19 mouse cellular contexts compared by ENCODE assay signal in the genomic region with DNA sequence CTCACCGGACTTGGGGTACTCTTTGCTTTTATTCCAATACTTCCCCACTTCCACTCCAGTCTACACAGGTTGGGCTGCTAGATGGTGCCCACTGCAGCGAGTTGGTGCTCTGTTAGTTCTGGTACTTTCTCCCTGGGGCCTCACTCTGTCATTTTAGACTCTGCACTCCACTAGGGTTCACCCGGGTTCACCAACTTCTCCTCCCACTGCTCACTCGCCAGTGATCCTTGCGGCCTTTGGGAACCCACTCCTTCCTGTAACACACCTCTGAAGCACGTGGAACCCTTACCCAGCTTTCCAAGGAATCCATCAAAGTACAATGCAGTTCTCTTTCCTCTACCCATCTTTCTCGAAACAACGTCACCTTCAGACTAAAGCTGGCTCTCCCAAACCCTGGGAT. TPM values are rescaled to one million over a fixed set of nuclear protein-coding genes. Genes with fewer than 3 reads are reported as not detected.
DNase-seq lines count a peak whose midpoint lies in the region; ATAC-seq and TF ChIP-seq lines count a peak whose summit lies in the region.
"Had no signal": no experiment of that assay in that cellular context is flagged by ENCODE, and none has a peak within 500 bp of the region (broad histone marks: within the 10 kb centered on the region; RNA-seq: fewer than 3 reads in every experiment).

No protein-coding gene starts in this region.

- 47% methylated on average over 8 of the region's 8 CpGs for WGBS in kidney, adult 2 months
- WGBS in kidney, postnatal 0 days: 63% methylated on average over 8 of the region's 8 CpGs
- WGBS in midbrain, postnatal 0 days: 82% methylated on average over 8 of the region's 8 CpGs
- 86% methylated on average over 8 of the region's 8 CpGs for WGBS in hindbrain, embryonic 14.5 days

- ATAC-seq in kidney, postnatal 0 days (replicated peaks; ENCODE audit: low FRiP score, low read depth): 0 out of 2 replicates have a peak, but pooled peaks have one; percentile 33
- no peak for ATAC-seq in midbrain, postnatal 0 days (ENCODE audit: low FRiP score)
- no peak for ATAC-seq in hindbrain, embryonic 14.5 days (ENCODE audit: low FRiP score)
- ATAC-seq: forebrain, embryonic 15.5 days had no signal

- TF ChIP-seq POLR2A in kidney, adult 2 months (IDR thresholded peaks at IDR 0.05; ENCODE audit: low read depth, low read length): no peak

- no peaks in the 10 kb centered on the region for H3K9me3 ChIP-seq in kidney, postnatal 0 days (replicated peaks; ENCODE audit: low read length)
- H3K9me3 ChIP-seq in midbrain, postnatal 0 days (ENCODE audit: low read length): no peaks in the 10 kb centered on the region
- no peaks in the 10 kb centered on the region for H3K9me3 ChIP-seq in hindbrain, embryonic 14.5 days (ENCODE audit: control insufficient read depth, low read length)
- H3K9me3 ChIP-seq: embryonic facial prominence, embryonic 12.5 days; forebrain, embryonic 15.5 days; heart, embryonic 10.5 days; hindbrain, embryonic 13.5 days had no signal

- peak; percentile 74 for DNase-seq in kidney, adult 2 months
- no peak for DNase-seq in kidney, postnatal 4 days
- peak; percentile 4 for DNase-seq in kidney, postnatal 0 days (ENCODE audit: low spot score)
- DNase-seq in kidney, postnatal 36 days: peak; percentile 57 to 71
- DNase-seq in lung, postnatal 10 days: no peak
- DNase-seq in midbrain, postnatal 0 days (ENCODE audit: low spot score): no peak
- DNase-seq in hindbrain, embryonic 14.5 days (ENCODE audit: low spot score): no peak
- DNase-seq: adrenal gland, adult 8-10 months; cerebellum, adult 11 months; cerebellum, adult 9-10 months; cerebellum, postnatal 25 days; gastrocnemius, postnatal 36 days; heart, adult 18-20 months; heart, postnatal 10 days had no signal

- no peak overlapping the region for H3K27ac ChIP-seq in kidney, adult 2 months (ENCODE audit: insufficient read depth, low read depth, low read length)
- no peak overlapping the region for H3K27ac ChIP-seq in kidney, postnatal 0 days
- H3K27ac ChIP-seq in midbrain, postnatal 0 days (ENCODE audit: low read depth, low read length): no peak overlapping the region
- no peak overlapping the region for H3K27ac ChIP-seq in hindbrain, embryonic 14.5 days
- H3K27ac ChIP-seq: embryonic facial prominence, embryonic 12.5 days; forebrain, embryonic 15.5 days; heart, embryonic 10.5 days; hindbrain, embryonic 13.5 days had no signal

- no peaks in the 10 kb centered on the region for H3K27me3 ChIP-seq in kidney, adult 2 months (replicated peaks; ENCODE audit: control insufficient read depth, insufficient read depth, low read length)
- no peaks in the 10 kb centered on the region for H3K27me3 ChIP-seq in kidney, postnatal 0 days (ENCODE audit: insufficient read depth, low read length)
- H3K27me3 ChIP-seq in midbrain, postnatal 0 days (ENCODE audit: insufficient read depth, low read length): no peaks in the 10 kb centered on the region
- H3K27me3 ChIP-seq in hindbrain, embryonic 14.5 days (ENCODE audit: control insufficient read depth, insufficient read depth, low read length): no peaks in the 10 kb centered on the region
- H3K27me3 ChIP-seq: embryonic facial prominence, embryonic 12.5 days; forebrain, embryonic 15.5 days; hindbrain, embryonic 13.5 days had no signal

- no peak overlapping the region for H3K4me3 ChIP-seq in kidney, adult 2 months (ENCODE audit: insufficient read depth, low read depth, low read length)
- H3K4me3 ChIP-seq in kidney, postnatal 0 days (replicated peaks; ENCODE audit: low read depth, low read length): no peak overlapping the region
- H3K4me3 ChIP-seq in midbrain, postnatal 0 days (ENCODE audit: low read depth, low read length): no peak overlapping the region
- H3K4me3 ChIP-seq in hindbrain, embryonic 14.5 days (replicated peaks; ENCODE audit: low read length): no peak overlapping the region
- H3K4me3 ChIP-seq: embryonic facial prominence, embryonic 12.5 days; forebrain, embryonic 15.5 days; heart, embryonic 10.5 days; hindbrain, embryonic 13.5 days had no signal

- H3K4me2 ChIP-seq in kidney, postnatal 0 days (ENCODE audit: low read length): no peak overlapping the region
- no peak overlapping the region for H3K4me2 ChIP-seq in midbrain, postnatal 0 days (ENCODE audit: low read depth, low read length, poor library complexity, severe bottlenecking)
- H3K4me2 ChIP-seq in hindbrain, embryonic 14.5 days (replicated peaks): no peak overlapping the region
- H3K4me2 ChIP-seq: embryonic facial prominence, embryonic 12.5 days; forebrain, embryonic 15.5 days; hindbrain, embryonic 13.5 days had no signal

- TF ChIP-seq CTCF in kidney, adult 2 months (conservative IDR thresholded peaks at IDR 0.05; ENCODE audit: insufficient read depth, insufficient read length, low read depth, low read length): no peak
- TF ChIP-seq CTCF in kidney, postnatal 0 days (IDR thresholded peaks at IDR 0.05; ENCODE audit: low read depth): no peak
- no peak for TF ChIP-seq CTCF in midbrain, postnatal 0 days (IDR thresholded peaks at IDR 0.05)

- no peak overlapping the region for H3K9ac ChIP-seq in kidney, postnatal 0 days (ENCODE audit: low read depth, low read length)
- no peak overlapping the region for H3K9ac ChIP-seq in midbrain, postnatal 0 days (replicated peaks; ENCODE audit: low read length, poor library complexity, severe bottlenecking)
- no peak overlapping the region for H3K9ac ChIP-seq in hindbrain, embryonic 14.5 days
- H3K9ac ChIP-seq: embryonic facial prominence, embryonic 12.5 days; forebrain, embryonic 15.5 days; hindbrain, embryonic 13.5 days had no signal

- no peaks in the 10 kb centered on the region for H3K36me3 ChIP-seq in kidney, adult 2 months (ENCODE audit: control insufficient read depth, insufficient read depth, low read length)
- H3K36me3 ChIP-seq in kidney, postnatal 0 days (ENCODE audit: insufficient read depth, low read length): no peaks in the 10 kb centered on the region
- H3K36me3 ChIP-seq in midbrain, postnatal 0 days (ENCODE audit: insufficient read depth, low read length): no peaks in the 10 kb centered on the region
- H3K36me3 ChIP-seq in hindbrain, embryonic 14.5 days (replicated peaks; ENCODE audit: control insufficient read depth, insufficient read depth): no peaks in the 10 kb centered on the region
- H3K36me3 ChIP-seq: forebrain, embryonic 15.5 days; heart, embryonic 10.5 days; hindbrain, embryonic 13.5 days had no signal

- H3K4me1 ChIP-seq in kidney, adult 2 months (ENCODE audit: control insufficient read depth, insufficient read depth, low read length): 0 out of 2 replicates have a peak, but pooled peaks cover 3% of the 10 kb centered on the region
- no peaks in the 10 kb centered on the region for H3K4me1 ChIP-seq in kidney, postnatal 0 days (replicated peaks; ENCODE audit: insufficient read depth, low read length)
- peaks cover 7% of the 10 kb centered on the region; the same call in 1 of the 2 replicates for H3K4me1 ChIP-seq in midbrain, postnatal 0 days (ENCODE audit: insufficient read depth, low read length)
- H3K4me1 ChIP-seq in hindbrain, embryonic 14.5 days (replicated peaks; ENCODE audit: control insufficient read depth, insufficient read depth, low read length): no peaks in the 10 kb centered on the region

RNA-seq across cellular contexts. Expression of gene Nkd2, which starts 9.7 kb away (rescaled TPM):
- polyA plus RNA-seq in kidney, adult 2 months (2012; rRNA removed): 1.2 and 1.3 TPM in 2 replicates
- 8.9 and 10.1 TPM in 2 replicates for polyA plus RNA-seq in kidney, postnatal 0 days (2015; fragmentation: Nextera tagmentation; extraction: Ambion mirVana)
- total RNA-seq in midbrain, postnatal 0 days (2014; rRNA removed): 31.5 and 32.6 TPM in 2 replicates
- 18.8 and 20.1 TPM in 2 replicates for polyA plus RNA-seq in midbrain, postnatal 0 days (2015; fragmentation: Nextera tagmentation; extraction: Ambion mirVana)
- polyA plus RNA-seq in hindbrain, embryonic 14.5 days (2014; fragmentation: Nextera tagmentation; extraction: Ambion mirVana): 13.2 and 13.3 TPM in 2 replicates
- total RNA-seq: hematopoietic stem cell, adult 5-6 weeks had no signal

Comparison
In these comparisons a context has a peak if more than half of its experiments do, and no peak if none do; other contexts are left out.
1. DNase-seq: peak in kidney, adult 2 months (single experiment), kidney, postnatal 0 days (single experiment) and kidney, postnatal 36 days (2 of 2); none in kidney, postnatal 4 days (0 of 2), lung, postnatal 10 days (single experiment), midbrain, postnatal 0 days (single experiment) and hindbrain, embryonic 14.5 days (single experiment).